Mouse (Mus musculus) embryonic facial prominence, embryonic 14.5 days (tissue): Measurements from ENCODE around the gene Ninl. TPM values are rescaled to one million over a fixed set of nuclear protein-coding genes. Genes with fewer than 3 reads are reported as not detected.

Source experiments
- ATAC-seq: fragments of 200-750 bp; cut with Nextera tagmentation; 2 replicates; pipeline ENCODE4 v1.8.0; 2017; ENCODE audit warnings: low read depth, moderate number of reproducible peaks, moderate TSS enrichment
- DNase-seq: peaks from one replicate; pipeline ENCODE4 v3.0.0-alpha.2; 2015; ENCODE audit warnings: low spot score
- H3K27ac ChIP-seq: fragments of 300-500 bp; sonication (generic); replicated peaks from 2 replicates; pipeline ENCODE4 v1.5.1; 2014; ENCODE audit warnings: low read depth, mild to moderate bottlenecking, low read length, moderate library complexity
- H3K27me3 ChIP-seq: fragments of 300-500 bp; sonication (generic); replicated peaks from 2 replicates; pipeline ENCODE4 v1.6.1; 2014; ENCODE audit warnings: low read length; ENCODE audit not compliant: control insufficient read depth, insufficient read depth
- H3K36me3 ChIP-seq: fragments of 300-500 bp; sonication (generic); 2 replicates; pipeline ENCODE4 v1.6.1; 2014; ENCODE audit warnings: low read length, mixed read lengths; ENCODE audit not compliant: control insufficient read depth, insufficient read depth
- H3K4me1 ChIP-seq: fragments of 300-500 bp; sonication (generic); 2 replicates; pipeline ENCODE4 v1.6.1; 2014; ENCODE audit warnings: antibody characterized with exemption, low read length; ENCODE audit not compliant: control insufficient read depth, insufficient read depth
- H3K4me2 ChIP-seq: fragments of 300-500 bp; sonication (generic); 2 replicates; pipeline ENCODE4 v1.6.1; 2014; ENCODE audit warnings: low read depth, mild to moderate bottlenecking, low read length, moderate library complexity, mixed read lengths
- H3K4me3 ChIP-seq: fragments of 300-500 bp; sonication (generic); 2 replicates; pipeline ENCODE4 v1.5.1; 2014; ENCODE audit warnings: low read depth, mild to moderate bottlenecking, low read length
- H3K9ac ChIP-seq: fragments of 300-500 bp; sonication (generic); 2 replicates; pipeline ENCODE4 v1.6.1; 2014; ENCODE audit warnings: low read depth, mild to moderate bottlenecking, low read length, moderate library complexity, mixed read lengths
- H3K9me3 ChIP-seq: fragments of 300-500 bp; sonication (generic); 2 replicates; pipeline ENCODE4 v1.6.1; 2016; ENCODE audit warnings: low read length; ENCODE audit not compliant: control insufficient read depth
- WGBS: fragments of 180-500 bp; shearing (Covaris S2); extraction: QIAGEN DNeasy Blood & Tissue Kit; methylation state at CpG from one replicate; pipeline ENCODE4 v1.1.7; 2014; 5-methylcytosine and 5-hydroxymethylcytosine counted together
- polyA plus RNA-seq: library from polyadenylated mRNA; unstranded; fragments of >200 nt; fragmentation: Nextera tagmentation; extraction: Ambion mirVana; gene quantifications from 2 replicates; pipeline ENCODE4 v1.2.1, GENCODE M21; 2014

The Ninl gene
- polyA plus RNA-seq, 1 experiment from 2014 or later, result 6.1 TPM

GRCm38 (mm10) chr2:150930806-150931205, 108.4 kb downstream of the Ninl start:
- Histone ChIP-seq H3K27me3 (no peaks in the 10 kb centered on the region), H3K4me2 (no peak overlapping the region), H3K27ac (no peak overlapping the region), H3K9ac (no peak overlapping the region), H3K4me3 (no peak overlapping the region), H3K36me3 (peaks cover 34% of the 10 kb centered on the region), H3K9me3 (no peaks in the 10 kb centered on the region), H3K4me1 (no peaks in the 10 kb centered on the region)
- WGBS, result 74% methylated on average over 3 of the region's 3 CpGs
- ATAC-seq, result no peak
- no peak for DNase-seq

- Histone ChIP-seq H3K4me2 (no peak overlapping the region), H3K4me1 (no peaks in the 10 kb centered on the region), H3K9ac (no peak overlapping the region), H3K4me3 (no peak overlapping the region), H3K27ac (no peak overlapping the region), H3K36me3 (peaks cover 35% of the 10 kb centered on the region), H3K27me3 (no peaks in the 10 kb centered on the region), H3K9me3 (no peaks in the 10 kb centered on the region)
- ATAC-seq (no peak), DNase-seq (no peak)
- 87% methylated on average over 6 of the region's 6 CpGs for WGBS
These were observed 110.0 kb downstream of the Ninl start for GRCm38 (mm10) chr2:150929156-150929555.

DNA sequence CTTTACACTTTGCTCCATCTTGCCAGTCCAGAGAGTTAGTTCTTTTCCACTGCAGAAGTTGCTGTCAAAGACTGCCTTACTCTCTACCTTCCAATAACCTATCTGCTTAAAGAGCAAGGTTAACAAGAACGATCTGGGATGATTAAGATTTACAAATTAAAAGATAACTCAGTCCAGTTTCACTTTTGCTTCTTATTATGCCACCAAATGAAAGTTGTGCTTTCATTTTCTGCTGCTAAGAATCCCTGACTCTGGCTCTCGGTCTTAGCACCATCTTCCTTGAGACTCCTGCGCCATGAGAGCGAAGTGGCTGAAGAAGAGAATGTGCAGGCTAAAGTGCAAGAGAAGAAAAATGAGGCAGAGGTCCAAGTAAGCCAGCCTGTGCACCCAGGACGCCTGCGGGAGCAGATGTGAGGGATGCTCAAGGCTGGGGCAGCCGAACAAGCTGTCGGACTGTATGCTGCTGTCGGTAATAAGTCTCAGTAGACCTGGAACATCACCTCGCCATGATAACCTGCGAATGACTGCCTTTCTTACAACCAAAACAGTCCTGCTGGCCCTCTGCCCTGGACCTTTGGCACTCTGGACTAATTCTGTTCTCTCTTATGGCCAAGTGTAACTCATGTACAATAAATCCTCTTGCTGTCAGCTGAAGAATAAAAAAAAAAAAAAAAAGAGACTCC, 112.0 kb downstream of the Ninl start:
- H3K4me1 ChIP-seq, result no peaks in the 10 kb centered on the region
- peaks cover 43% of the 10 kb centered on the region for H3K36me3 ChIP-seq

GRCm38 (mm10) chr2:150923505-150923904, 115.7 kb downstream of the Ninl start:
- H3K4me3 ChIP-seq, result no peak overlapping the region
- no peak overlapping the region for H3K4me2 ChIP-seq
- H3K4me1 ChIP-seq, result no peaks in the 10 kb centered on the region
- whole genome bisulfite sequencing, result 87% methylated on average over 7 of the region's 7 CpGs
- peaks cover 36% of the 10 kb centered on the region for H3K36me3 ChIP-seq
- no peak overlapping the region for H3K27ac ChIP-seq
- H3K9me3 ChIP-seq, result no peaks in the 10 kb centered on the region
- ATAC-seq (no peak), DNase-seq (no peak)
- no peak overlapping the region for H3K9ac ChIP-seq
- no peaks in the 10 kb centered on the region for H3K27me3 ChIP-seq

More for the DNA sequence above, 112.0 kb downstream of the Ninl start:
- Histone ChIP-seq H3K4me2 (no peak overlapping the region), H3K27ac (no peak overlapping the region), H3K9me3 (no peaks in the 10 kb centered on the region), H3K27me3 (no peaks in the 10 kb centered on the region), H3K4me3 (no peak overlapping the region), H3K9ac (no peak overlapping the region)
- 92% methylated on average over 11 of the region's 11 CpGs for WGBS
- no peak for ATAC-seq
- no peak for DNase-seq

- ATAC-seq, result no peak
- H3K36me3 ChIP-seq, result peaks cover 40% of the 10 kb centered on the region
These were observed 116.2 kb downstream of the Ninl start for GRCm38 (mm10) chr2:150923026-150923425.

GRCm38 (mm10) chr2:150922165-150922564, 117.0 kb downstream of the Ninl start:
- ATAC-seq (no peak), DNase-seq (no peak)
- H3K36me3 ChIP-seq, result peaks cover 39% of the 10 kb centered on the region
- H3K4me3 ChIP-seq, result no peak overlapping the region
- H3K9me3 ChIP-seq, result no peaks in the 10 kb centered on the region
- WGBS, result 92% methylated on average over 4 of the region's 4 CpGs
- no peaks in the 10 kb centered on the region for H3K4me1 ChIP-seq
- H3K27me3 ChIP-seq, result no peaks in the 10 kb centered on the region
- H3K4me2 ChIP-seq, result no peak overlapping the region
- no peak overlapping the region for H3K9ac ChIP-seq
- no peak overlapping the region for H3K27ac ChIP-seq

More at GRCm38 (mm10) chr2:150923026-150923425, 116.2 kb downstream of the Ninl start:
- Histone ChIP-seq H3K27me3 (no peaks in the 10 kb centered on the region), H3K9me3 (no peaks in the 10 kb centered on the region), H3K4me2 (no peak overlapping the region), H3K27ac (no peak overlapping the region), H3K4me3 (no peak overlapping the region), H3K9ac (no peak overlapping the region), H3K4me1 (no peaks in the 10 kb centered on the region)
- WGBS, result 88% methylated on average over 3 of the region's 3 CpGs
- DNase-seq, result no peak

- Histone ChIP-seq H3K9ac (no peak overlapping the region), H3K4me1 (no peaks in the 10 kb centered on the region), H3K27ac (no peak overlapping the region), H3K27me3 (no peaks in the 10 kb centered on the region), H3K9me3 (no peaks in the 10 kb centered on the region), H3K36me3 (peaks cover 41% of the 10 kb centered on the region), H3K4me2 (no peak overlapping the region), H3K4me3 (no peak overlapping the region)
- ATAC-seq (no peak), DNase-seq (no peak)
- WGBS, result 87% methylated on average over 6 of the region's 6 CpGs
These were observed 117.5 kb downstream of the Ninl start for GRCm38 (mm10) chr2:150921697-150922096.

- Histone ChIP-seq H3K27me3 (no peaks in the 10 kb centered on the region), H3K4me3 (no peak overlapping the region), H3K4me2 (no peak overlapping the region), H3K4me1 (no peaks in the 10 kb centered on the region), H3K36me3 (peaks cover 39% of the 10 kb centered on the region), H3K27ac (no peak overlapping the region), H3K9me3 (no peaks in the 10 kb centered on the region), H3K9ac (no peak overlapping the region)
- ATAC-seq (no peak), DNase-seq (no peak)
- WGBS, result 93% methylated on average over 3 of the region's 3 CpGs
These were observed 118.6 kb downstream of the Ninl start for GRCm38 (mm10) chr2:150920543-150920942.

- Histone ChIP-seq H3K27me3 (no peaks in the 10 kb centered on the region), H3K9me3 (no peaks in the 10 kb centered on the region), H3K4me1 (no peaks in the 10 kb centered on the region), H3K9ac (no peak overlapping the region), H3K4me3 (no peak overlapping the region), H3K27ac (no peak overlapping the region), H3K4me2 (no peak overlapping the region), H3K36me3 (peaks cover 41% of the 10 kb centered on the region)
- no peak for ATAC-seq
- WGBS, result 100% methylated on average over 3 of the region's 3 CpGs
- DNase-seq, result no peak
These were observed 120.5 kb downstream of the Ninl start for GRCm38 (mm10) chr2:150918720-150919119.
